Mouse (Mus musculus) C2C12 (cell line): Measurements from ENCODE around the gene Enoph1.

Experiments
- CEBPB ChIP-seq: IDR thresholded peaks from one replicate; pipeline ENCODE4 v1.6.1; 2011; ENCODE audit warnings: low read depth, mild to moderate bottlenecking, control low read depth, moderate library complexity
- CTCF ChIP-seq: IDR thresholded peaks from one replicate; pipeline ENCODE4 v1.5.1; 2011; ENCODE audit not compliant: control insufficient read depth, insufficient read depth, insufficient read length

GRCm38 (mm10) chr5:100046096-100046495, 6.3 kb downstream of the Enoph1 start:
- TF ChIP-seq CTCF: no peak
- TF ChIP-seq CEBPB: no peak
